Mouse (Mus musculus) embryonic stem cell, embryonic (primary cell): ENCODE measurements around the gene 1700016D06Rik.

Source experiments
- CTCF ChIA-PET, 4 experiments: fragments of 300-600 bp in 2 of 4; fragments of 350-600 bp in 2 of 4; sonication (Branson Sonifier 250); formaldehyde crosslinking; loops; one replicate each; lab custom pipeline; 2022; ENCODE audit warnings: inconsistent platforms in 2 of 4; lab: Charles Lee
- POLR2A ChIA-PET, 4 experiments: fragments of 300-600 bp in 2 of 4; fragments of 350-600 bp in 2 of 4; sonication (Branson Sonifier 250); formaldehyde crosslinking; loops; one replicate each; lab custom pipeline; 2022; ENCODE audit warnings: antibody characterized with exemption in 4 of 4, inconsistent platforms in 1 of 4; lab: Charles Lee

1700016D06Rik gene

GRCm38 (mm10) chr8:11710415-11710814 is 9.6 kb upstream of the 1700016D06Rik start:
- POLR2A ChIA-PET = interaction anchor here in 2 of 4 experiments (0.6 to 3.4 kb wide), 11 partner anchors 12 to 213 kb away, joined by 3 to 11 read pairs (median 3); partner anchors contain the start of genes Ankrd10 (in 1 of the 2), Ing1 (in 1 of the 2) and Naxd (in 1 of the 2)
- CTCF ChIA-PET = interaction anchor here in 2 of 4 experiments (0.5 to 1.6 kb wide), 6 partner anchors 9 to 214 kb away, joined by 3 to 9 read pairs (median 4); partner anchors contain the start of genes 1700016D06Rik (in 1 of the 2) and Arhgef7 (in 1 of the 2)

- POLR2A ChIA-PET = interaction anchor here in 3 of 4 experiments (0.6 to 1.2 kb wide), 3 partner anchors 54 to 212 kb away, joined by 3 to 6 read pairs (median 4); partner anchors contain the start of gene Naxd (in 1 of the 3)
- CTCF ChIA-PET = interaction anchor here in 2 of 4 experiments (0.6 to 1.0 kb wide), 3 partner anchors 8 to 68 kb away, joined by 3 to 4 read pairs (median 3); no protein-coding TSS in a partner anchor
Observed at GRCm38 (mm10) chr8:11709542-11709941, 8.7 kb upstream of the 1700016D06Rik start.

- ChIA-PET CTCF (interaction anchor here in 3 of 4 experiments (0.6 to 1.7 kb wide), 3 partner anchors 10 to 234 kb away, joined by 3 to 5 read pairs (median 4); no protein-coding TSS in a partner anchor), POLR2A (interaction anchor here in 2 of 4 experiments (0.5 to 1.2 kb wide), 3 partner anchors 16 to 679 kb away, joined by 3 to 5 read pairs (median 3); no protein-coding TSS in a partner anchor)
Observed at GRCm38 (mm10) chr8:11708815-11709214, 8.0 kb upstream of the 1700016D06Rik start.

GRCm38 (mm10) chr8:11707701-11708100 is 6.8 kb upstream of the 1700016D06Rik start:
- ChIA-PET CTCF (interaction anchor here in 2 of 4 experiments (1.1 to 1.7 kb wide), 2 partner anchors 134 to 236 kb away, joined by 3 to 5 read pairs; no protein-coding TSS in a partner anchor), POLR2A (interaction anchor here in 3 of 4 experiments (0.6 to 1.9 kb wide), 7 partner anchors 17 to 211 kb away, joined by 3 to 7 read pairs (median 3); partner anchors contain the start of genes Ing1 (in 2 of the 3) and Naxd (in 1 of the 3))

- CTCF ChIA-PET = interaction anchor here in 3 of 4 experiments (0.5 to 1.0 kb wide), 10 partner anchors 10 to 511 kb away, joined by 3 to 12 read pairs (median 4); partner anchors contain the start of genes Ankrd10 (in 1 of the 3) and Naxd (in 1 of the 3)
- POLR2A ChIA-PET = interaction anchor here (0.6 to 6.1 kb wide), 25 partner anchors 10 to 1200 kb away, joined by 3 to 24 read pairs (median 4); partner anchors contain the start of genes Ankrd10 (in 3 of the 4), Ing1 (in 2 of the 4) and Naxd (in 1 of the 4)
Observed at GRCm38 (mm10) chr8:11705818-11706217, 5.0 kb upstream of the 1700016D06Rik start.

GRCm38 (mm10) chr8:11704716-11705420 is 4.0 kb upstream of the 1700016D06Rik start:
- POLR2A ChIA-PET = interaction anchor here in 3 of 4 experiments (0.6 to 8.5 kb wide), 20 partner anchors 11 to 1055 kb away, joined by 3 to 72 read pairs (median 4); partner anchors contain the start of genes Ankrd10 (in 2 of the 3) and Ing1 (in 2 of the 3)
- CTCF ChIA-PET = interaction anchor here (0.6 to 0.9 kb wide), 4 partner anchors 54 to 255 kb away, joined by 3 to 6 read pairs (median 4); no protein-coding TSS in a partner anchor

GRCm38 (mm10) chr8:11703789-11704188 is 2.9 kb upstream of the 1700016D06Rik start:
- POLR2A ChIA-PET = interaction anchor here in 3 of 4 experiments (0.9 to 8.5 kb wide), 20 partner anchors 13 to 1056 kb away, joined by 3 to 72 read pairs (median 4); partner anchors contain the start of genes Ankrd10 (in 2 of the 3) and Ing1 (in 2 of the 3)
- CTCF ChIA-PET = interaction anchor here in 1 of 4 experiments (1.1 kb wide), 1 partner anchor 239 kb away, joined by 3 read pairs; no protein-coding TSS in a partner anchor

GRCm38 (mm10) chr8:11701428-11701827 is 565 bp upstream of the 1700016D06Rik start:
- ChIA-PET CTCF (interaction anchor here in 3 of 4 experiments (0.6 to 3.1 kb wide), 10 partner anchors 9 to 705 kb away, joined by 3 to 12 read pairs (median 4); no protein-coding TSS in a partner anchor), POLR2A (interaction anchor here in 3 of 4 experiments (0.9 to 8.5 kb wide), 22 partner anchors 9 to 298 kb away, joined by 3 to 72 read pairs (median 3); partner anchors contain the start of genes Ankrd10 (in 3 of the 3) and Ing1 (in 2 of the 3))

GRCm38 (mm10) chr8:11700060-11701032 is 517 bp downstream of the 1700016D06Rik start:
- ChIA-PET POLR2A (interaction anchor here in 3 of 4 experiments (0.5 to 8.5 kb wide), 30 partner anchors 9 to 194 kb away, joined by 3 to 72 read pairs (median 4); partner anchors contain the start of genes Ankrd10 (in 3 of the 3) and Ing1 (in 2 of the 3)), CTCF (interaction anchor here in 3 of 4 experiments (0.8 to 3.1 kb wide), 13 partner anchors 10 to 280 kb away, joined by 3 to 12 read pairs (median 4); partner anchors contain the start of genes Ankrd10 (in 1 of the 3) and Cars2 (in 1 of the 3))

- CTCF ChIA-PET = interaction anchor here in 3 of 4 experiments (0.8 to 3.1 kb wide), 12 partner anchors 11 to 279 kb away, joined by 3 to 12 read pairs (median 4); partner anchors contain the start of genes Ankrd10 (in 1 of the 3) and Cars2 (in 1 of the 3)
- POLR2A ChIA-PET = interaction anchor here in 3 of 4 experiments (0.5 to 8.5 kb wide), 21 partner anchors 14 to 193 kb away, joined by 3 to 72 read pairs (median 4); partner anchors contain the start of gene Ankrd10 (in 3 of the 3)
Observed at GRCm38 (mm10) chr8:11699442-11700001, 1.3 kb downstream of the 1700016D06Rik start.

GRCm38 (mm10) chr8:11697467-11697866 is 3.4 kb downstream of the 1700016D06Rik start:
- POLR2A ChIA-PET = interaction anchor here in 3 of 4 experiments (0.6 to 8.5 kb wide), 13 partner anchors 10 to 142 kb away, joined by 3 to 72 read pairs (median 5); partner anchors contain the start of genes Ankrd10 (in 2 of the 3) and Ing1 (in 1 of the 3)
- CTCF ChIA-PET = interaction anchor here in 3 of 4 experiments (0.6 to 2.0 kb wide), 3 partner anchors 15 to 395 kb away, joined by 3 to 6 read pairs (median 5); no protein-coding TSS in a partner anchor

- ChIA-PET POLR2A (interaction anchor here in 2 of 4 experiments (0.8 to 4.5 kb wide), 5 partner anchors 28 to 70 kb away, joined by 3 to 27 read pairs (median 7); partner anchors contain the start of gene Ankrd10 (in 1 of the 2)), CTCF (interaction anchor here in 3 of 4 experiments (0.7 to 2.0 kb wide), 3 partner anchors 9 to 16 kb away, joined by 3 to 6 read pairs (median 4); no protein-coding TSS in a partner anchor)
Observed at GRCm38 (mm10) chr8:11696176-11696575, 4.7 kb downstream of the 1700016D06Rik start.

GRCm38 (mm10) chr8:11693972-11694371 is 6.9 kb downstream of the 1700016D06Rik start:
- POLR2A ChIA-PET = interaction anchor here in 2 of 4 experiments (0.6 to 1.6 kb wide), 5 partner anchors 12 to 417 kb away, joined by 3 to 7 read pairs (median 3); no protein-coding TSS in a partner anchor
- CTCF ChIA-PET = interaction anchor here in 2 of 4 experiments (0.6 to 1.7 kb wide), 2 partner anchors 187 to 1368 kb away, joined by 3 to 6 read pairs; no protein-coding TSS in a partner anchor

GRCm38 (mm10) chr8:11692455-11692854 is 8.4 kb downstream of the 1700016D06Rik start:
- POLR2A ChIA-PET = interaction anchor here in 3 of 4 experiments (0.6 to 1.6 kb wide), 9 partner anchors 10 to 149 kb away, joined by 3 to 7 read pairs (median 3); partner anchors contain the start of gene Ing1 (in 1 of the 3)
- CTCF ChIA-PET = interaction anchor here in 1 of 4 experiments (1.1 kb wide), 1 partner anchor 439 kb away, joined by 4 read pairs; no protein-coding TSS in a partner anchor

- CTCF ChIA-PET = interaction anchor here in 2 of 4 experiments (0.7 to 1.1 kb wide), 2 partner anchors 205 to 438 kb away, joined by 4 to 5 read pairs; no protein-coding TSS in a partner anchor
- POLR2A ChIA-PET = interaction anchor here in 2 of 4 experiments (0.6 to 1.6 kb wide), 12 partner anchors 9 to 1210 kb away, joined by 3 to 7 read pairs (median 3); partner anchors contain the start of genes 1700016D06Rik (in 1 of the 2) and Ing1 (in 1 of the 2)
Observed at GRCm38 (mm10) chr8:11691761-11692160, 9.1 kb downstream of the 1700016D06Rik start.
